In the genomic region with DNA sequence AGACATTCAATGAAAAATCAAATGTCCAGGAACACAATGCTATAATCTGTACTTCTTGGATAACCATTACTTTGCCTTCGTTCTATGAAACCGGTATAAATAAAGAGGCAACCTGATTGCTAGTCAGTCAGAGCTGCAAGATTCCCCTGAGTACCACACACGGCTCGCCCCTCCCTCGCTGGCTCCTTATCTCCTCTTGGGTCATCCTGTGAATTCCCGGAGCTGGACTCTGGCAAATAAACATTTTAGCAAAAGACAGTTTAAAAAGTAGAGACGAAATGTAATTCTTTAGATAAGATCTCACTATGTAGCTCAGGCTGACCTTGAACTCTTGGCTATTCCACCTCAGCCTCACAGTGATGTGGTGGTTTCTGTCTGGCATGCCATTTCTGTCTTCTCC, we compare ENCODE assay signal across 12 mouse cellular contexts.
"Had no signal": no experiment of that assay in that cellular context is flagged by ENCODE, and none has a peak within 500 bp of the region (broad histone marks: within the 10 kb centered on the region; RNA-seq: fewer than 3 reads in every experiment).

No protein-coding gene starts in this region.

- DNase-seq: lung, embryonic 14.5 days; lung, postnatal 10 days; lung, postnatal 4 days; midbrain, embryonic 14.5 days; retina, postnatal 1 day; right cerebral cortex, adult 18-20 months; right cerebral cortex, postnatal 25 days; right cerebral cortex, postnatal 4 days; spleen, adult 18-20 months; thymus, adult 18-20 months; thymus, postnatal 14 days; thymus, postnatal 4 days had no signal
